Mouse (Mus musculus): ENCODE results near the gene Folr2.

The Folr2 gene

DNA sequence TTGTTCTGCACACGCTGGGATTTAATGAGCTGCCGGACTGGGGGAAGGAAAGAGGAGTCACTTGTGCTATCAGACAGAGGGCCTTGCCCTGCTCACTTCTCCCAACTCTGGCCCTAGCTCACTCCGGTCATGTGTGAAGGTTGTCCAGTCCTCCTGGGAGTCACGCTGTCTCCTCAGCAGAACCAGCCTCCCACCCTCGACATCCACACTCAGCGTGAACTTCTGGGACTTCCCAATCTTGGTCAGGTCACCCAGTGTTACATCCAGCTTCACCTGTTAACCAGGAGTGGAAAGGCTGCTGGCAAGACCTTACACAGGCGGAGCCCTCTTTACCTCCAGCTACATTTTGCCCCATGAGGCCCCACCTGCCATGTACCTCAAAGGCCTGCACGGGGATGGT lies 25.6 kb downstream of the Folr2 start:
- ATAC-seq (ENCODE audit: insufficient number of reproducible peaks, low FRiP score, low TSS enrichment): no peak

DNA sequence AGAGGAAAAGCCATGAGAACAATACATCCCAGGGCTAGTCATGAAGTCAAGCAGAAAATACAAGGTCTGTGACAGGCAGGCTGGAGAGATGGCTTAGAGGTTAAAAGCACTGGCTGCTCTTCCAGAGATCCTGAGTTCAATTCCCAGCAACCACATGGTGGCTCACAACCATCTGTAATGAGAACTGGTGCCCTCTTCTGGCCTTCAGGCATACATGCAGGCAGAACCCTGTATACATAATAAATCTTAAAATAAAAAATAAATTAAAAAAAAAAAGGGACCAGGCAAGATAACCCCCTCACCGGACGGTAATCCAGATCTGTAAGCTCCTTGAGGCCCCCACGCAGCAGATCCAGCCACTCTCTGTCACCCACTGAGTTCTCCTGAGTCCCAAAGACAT lies 26.6 kb downstream of the Folr2 start:
- no peak for ATAC-seq (ENCODE audit: insufficient number of reproducible peaks, low FRiP score, low TSS enrichment)

DNA sequence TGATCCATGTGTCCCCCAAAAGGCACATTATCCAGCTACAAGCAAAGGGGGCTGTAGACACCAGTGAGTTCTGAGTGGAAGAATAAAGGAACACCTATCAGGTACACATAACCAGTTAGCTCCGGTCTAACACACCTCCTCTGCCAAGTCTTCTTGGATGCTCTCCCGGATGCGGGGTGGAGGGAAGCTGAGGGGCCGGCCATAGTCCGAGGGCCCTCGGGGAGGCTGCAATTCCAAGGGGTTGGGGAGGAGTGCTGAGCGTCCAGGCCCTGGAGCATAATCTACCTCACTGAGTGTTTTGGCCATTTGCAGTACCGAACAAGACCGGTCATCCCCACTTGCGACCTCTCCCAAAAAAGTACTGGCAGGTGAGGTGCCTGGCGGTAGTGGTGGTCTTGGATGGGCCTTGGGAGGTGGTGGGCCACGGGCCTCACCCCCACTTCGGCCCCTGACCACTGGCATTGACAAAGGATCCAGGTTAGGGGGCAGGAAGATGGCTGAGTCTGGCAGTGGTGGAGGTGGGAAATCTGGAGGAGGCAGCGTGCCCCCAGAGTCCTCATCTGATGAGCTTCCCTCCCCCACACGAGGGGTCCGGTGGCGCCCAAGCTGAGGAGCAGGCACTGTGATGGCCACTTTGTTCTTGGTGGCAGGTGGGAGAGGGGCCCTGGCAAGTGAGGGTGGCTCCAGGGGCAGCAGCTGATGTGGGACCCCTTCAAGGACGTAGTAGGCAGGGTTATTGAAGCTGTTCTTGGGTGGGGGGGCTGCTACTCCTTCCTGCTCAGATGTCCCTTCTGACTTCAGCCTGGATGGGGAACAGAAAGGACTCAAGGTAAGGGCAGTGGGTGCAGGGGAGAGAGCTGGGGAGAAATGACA lies 33.0 kb downstream of the Folr2 start:
- ATAC-seq (ENCODE audit: insufficient number of reproducible peaks, low FRiP score, low TSS enrichment): no peak

DNA sequence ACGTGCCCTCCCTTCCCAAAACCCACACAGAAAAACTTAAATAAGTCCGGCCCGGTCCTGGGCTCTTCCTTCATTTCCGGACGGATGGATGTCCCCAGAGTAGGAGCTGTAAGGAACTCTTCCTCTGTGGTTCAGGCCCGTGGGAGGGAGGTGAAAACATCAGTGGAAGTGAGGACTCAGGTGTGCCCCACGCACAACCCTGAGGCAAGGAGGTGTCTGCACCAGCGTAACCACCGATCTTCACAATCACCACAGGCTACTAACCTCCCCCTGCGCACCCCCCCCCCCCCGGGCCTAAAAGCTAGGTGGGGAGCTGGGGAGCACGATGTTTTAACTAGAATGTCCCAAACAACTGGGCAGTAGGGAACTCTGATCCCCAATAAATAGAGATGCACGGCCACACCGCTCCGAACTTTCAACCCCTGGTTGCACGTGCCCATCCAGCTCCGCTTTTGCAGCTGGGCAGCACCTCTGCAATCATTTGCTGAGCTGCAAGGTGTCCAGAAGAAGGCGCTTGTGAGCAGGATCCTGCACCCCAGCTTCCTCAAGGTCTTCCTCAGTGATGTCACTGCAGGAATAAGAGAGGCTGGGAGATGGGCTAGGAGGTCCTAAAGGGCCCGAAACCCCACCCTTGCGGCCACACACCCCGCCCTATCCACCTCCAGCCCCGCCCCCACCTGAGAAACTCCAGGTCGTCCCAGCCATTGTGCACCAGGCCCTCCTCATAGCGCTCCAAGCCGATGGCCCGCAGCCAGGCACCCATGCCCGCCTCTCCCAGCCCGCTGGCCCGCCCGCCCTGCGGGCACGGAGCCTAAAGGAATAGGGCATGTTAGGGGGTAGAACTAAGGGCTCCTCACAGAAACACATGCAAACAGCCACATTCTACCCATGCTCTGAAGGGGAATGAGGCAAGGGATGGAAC lies 33.9 kb downstream of the Folr2 start:
- no peak for ATAC-seq (ENCODE audit: insufficient number of reproducible peaks, low FRiP score, low TSS enrichment)

DNA sequence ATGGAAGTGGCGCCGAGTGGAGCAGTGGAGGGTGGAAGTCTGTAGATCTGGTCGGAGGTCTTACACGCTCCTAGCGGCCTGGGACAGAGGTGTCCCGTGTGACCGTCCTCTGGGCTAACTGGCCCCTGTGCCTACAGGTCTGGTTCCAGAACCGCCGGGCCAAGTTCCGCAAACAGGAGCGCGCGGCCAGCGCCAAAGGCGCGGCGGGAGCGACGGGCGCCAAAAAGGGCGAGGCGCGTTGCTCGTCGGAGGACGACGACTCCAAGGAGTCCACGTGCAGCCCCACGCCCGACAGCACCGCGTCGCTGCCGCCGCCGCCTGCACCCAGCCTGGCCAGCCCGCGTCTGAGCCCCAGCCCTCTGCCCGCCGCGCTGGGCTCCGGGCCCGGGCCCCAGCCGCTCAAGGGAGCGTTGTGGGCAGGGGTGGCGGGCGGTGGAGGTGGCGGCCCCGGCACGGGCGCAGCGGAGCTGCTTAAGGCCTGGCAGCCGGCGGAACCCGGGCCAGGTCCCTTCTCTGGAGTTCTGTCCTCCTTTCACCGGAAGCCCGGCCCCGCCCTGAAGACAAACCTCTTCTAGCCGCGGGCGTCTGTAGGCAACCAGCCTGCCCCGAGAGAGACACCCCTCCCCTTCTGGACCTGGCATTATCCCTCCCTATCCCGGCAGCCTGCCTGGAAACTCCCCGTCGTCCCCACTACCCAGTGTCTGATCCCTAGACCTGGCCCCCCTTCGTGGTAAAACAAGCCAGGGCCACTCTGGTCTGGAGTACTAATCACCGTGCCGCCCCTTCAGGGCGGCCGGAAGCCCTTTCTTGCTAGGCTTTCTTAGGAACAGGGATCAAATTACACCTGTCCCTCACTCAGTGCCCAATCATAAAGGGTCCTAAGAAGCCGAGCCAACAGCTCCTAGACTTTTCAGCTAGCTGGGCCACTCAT lies 35.2 kb downstream of the Folr2 start:
- peak; percentile 22; the same call in 1 of the 2 replicates for ATAC-seq (ENCODE audit: insufficient number of reproducible peaks, low FRiP score, low TSS enrichment)

DNA sequence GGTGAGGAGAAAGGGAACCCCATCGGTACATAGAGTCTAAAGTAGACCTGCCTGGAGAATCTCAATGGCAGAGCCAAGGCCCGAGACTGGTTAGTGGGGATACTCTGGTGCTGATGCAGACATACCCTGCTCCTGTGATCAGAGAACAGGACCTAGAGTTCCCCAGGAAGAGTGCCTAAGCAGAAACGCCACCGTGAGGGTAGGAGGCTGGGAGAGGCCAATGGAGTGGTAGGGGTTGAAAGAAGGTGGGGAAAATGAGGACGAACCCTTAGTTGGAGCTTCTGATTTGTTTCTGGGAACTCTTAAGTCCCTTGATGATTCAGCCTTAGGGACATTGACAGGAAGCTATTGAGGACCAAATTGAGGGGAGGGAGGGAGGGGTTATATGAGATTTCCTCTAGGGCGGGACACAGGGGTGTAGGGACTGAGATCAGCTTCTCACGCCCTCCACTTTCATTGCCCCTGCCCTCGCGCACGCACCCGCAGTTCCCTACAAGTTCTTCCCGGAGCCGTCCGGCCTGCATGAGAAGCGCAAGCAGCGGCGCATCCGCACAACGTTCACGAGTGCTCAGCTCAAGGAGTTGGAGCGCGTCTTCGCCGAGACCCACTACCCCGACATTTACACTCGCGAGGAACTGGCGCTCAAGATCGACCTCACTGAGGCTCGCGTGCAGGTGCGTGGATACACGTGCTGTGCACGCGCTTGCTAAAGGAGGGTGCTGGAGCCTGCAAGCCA lies 36.5 kb downstream of the Folr2 start:
- ATAC-seq (ENCODE audit: insufficient number of reproducible peaks, low FRiP score, low TSS enrichment): no peak

DNA sequence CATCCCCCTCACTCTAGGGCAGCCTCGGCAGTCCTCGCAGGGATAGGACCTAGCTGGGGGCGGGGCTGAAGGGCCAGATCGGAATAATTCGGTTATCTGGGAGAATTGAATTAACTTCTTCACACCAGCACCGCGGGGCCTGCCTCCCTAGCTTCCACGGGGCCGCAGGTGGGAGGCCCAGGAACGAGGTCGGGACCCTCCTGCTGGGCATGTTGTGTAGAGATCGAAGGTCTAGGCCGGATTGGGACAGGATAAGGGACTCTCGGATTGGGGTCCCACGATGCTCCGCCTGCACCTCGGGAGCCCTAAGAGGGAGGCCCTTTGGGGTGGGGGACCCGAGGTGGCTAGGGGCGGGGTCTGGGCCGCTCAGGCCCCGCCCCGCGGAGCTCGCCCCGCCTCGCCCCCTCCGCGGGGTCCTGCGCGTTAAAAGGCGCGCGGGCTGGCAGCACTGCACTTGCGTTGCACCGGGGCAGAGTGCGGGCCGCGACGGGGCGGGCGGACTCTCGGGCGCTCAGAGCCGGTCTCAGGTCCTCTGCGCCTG lies 39.1 kb downstream of the Folr2 start, which contains the start of gene Phox2a:
TSS of gene Phox2a (plus strand) at position 453 of the 541 bp plus-strand sequence.
- ATAC-seq (ENCODE audit: insufficient number of reproducible peaks, low FRiP score, low TSS enrichment): no peak

All from cerebellum, adult (tissue).